Mouse (Mus musculus) kidney, embryonic 15.5 days (tissue): ENCODE results near the gene Spink2. TPM values are rescaled to one million over a fixed set of nuclear protein-coding genes. Genes with fewer than 3 reads are reported as not detected.
"Not testable (repeated sequence)": the region's sequence is repeated elsewhere in the genome, so short reads cannot be mapped to it uniquely, and the experiment has no call there.

Experiments used
- ATAC-seq: fragments of 200-750 bp; cut with Nextera tagmentation; replicated peaks from 2 replicates; pipeline ENCODE4 v1.8.0; 2017; ENCODE audit warnings: moderate TSS enrichment; ENCODE audit not compliant: low FRiP score
- H3K27ac ChIP-seq: fragments of 300-500 bp; sonication (generic); 2 replicates; pipeline ENCODE4 v1.5.1; 2015; ENCODE audit warnings: mild to moderate bottlenecking, inconsistent platforms
- H3K27me3 ChIP-seq: fragments of 300-500 bp; sonication (generic); 2 replicates; pipeline ENCODE4 v1.6.1; 2015; ENCODE audit warnings: inconsistent platforms
- H3K36me3 ChIP-seq: fragments of 300-500 bp; sonication (generic); 2 replicates; pipeline ENCODE4 v1.6.1; 2015; ENCODE audit warnings: inconsistent platforms
- H3K4me1 ChIP-seq: fragments of 300-500 bp; sonication (generic); 2 replicates; pipeline ENCODE4 v1.6.1; 2015; ENCODE audit warnings: inconsistent platforms
- H3K4me2 ChIP-seq: fragments of 300-500 bp; sonication (generic); 2 replicates; pipeline ENCODE4 v1.6.1; 2015; ENCODE audit warnings: moderate library complexity, mild to moderate bottlenecking, inconsistent platforms
- H3K4me3 ChIP-seq: fragments of 300-500 bp; sonication (generic); replicated peaks from 2 replicates; pipeline ENCODE4 v1.5.1; 2015; ENCODE audit warnings: mild to moderate bottlenecking, inconsistent platforms
- H3K9ac ChIP-seq: fragments of 300-500 bp; sonication (generic); 2 replicates; pipeline ENCODE4 v1.6.1; 2015; ENCODE audit warnings: mild to moderate bottlenecking, inconsistent platforms
- H3K9me3 ChIP-seq: fragments of 300-500 bp; sonication (generic); replicated peaks from 2 replicates; pipeline ENCODE4 v1.6.1; 2016; ENCODE audit warnings: inconsistent platforms
- WGBS: fragments of 180-500 bp; shearing (Covaris S2); methylation state at CpG from one replicate; pipeline ENCODE4 v1.1.7; 2015; ENCODE audit warnings: mixed read lengths; 5-methylcytosine and 5-hydroxymethylcytosine counted together
- polyA plus RNA-seq: library from polyadenylated mRNA; unstranded; fragments of >200 nt; fragmentation: Nextera tagmentation; extraction: Ambion mirVana; gene quantifications from 2 replicates; pipeline ENCODE4 v1.2.1, GENCODE M21; 2015

Gene Spink2
- polyA plus RNA-seq, 1 experiment from 2014 or later, result 2.1 TPM

- ATAC-seq, result no peak
- Histone ChIP-seq H3K27ac (no peak overlapping the region), H3K36me3 (no peaks in the 10 kb centered on the region), H3K4me3 (no peak overlapping the region), H3K9ac (no peak overlapping the region), H3K4me1 (no peaks in the 10 kb centered on the region), H3K9me3 (no peaks in the 10 kb centered on the region), H3K27me3 (no peaks in the 10 kb centered on the region), H3K4me2 (no peak overlapping the region)
- 80% methylated on average over 4 of the region's 4 CpGs for WGBS
These were observed 20.2 kb downstream of the Spink2 start for GRCm38 (mm10) chr5:77191106-77191505.

GRCm38 (mm10) chr5:77188738-77189137 lies 22.5 kb downstream of the Spink2 start:
- H3K4me2 ChIP-seq, result no peak overlapping the region
- H3K27ac ChIP-seq, result no peak overlapping the region
- 47% methylated on average over 3 of the region's 3 CpGs for WGBS
- no peaks in the 10 kb centered on the region for H3K9me3 ChIP-seq
- no peaks in the 10 kb centered on the region for H3K27me3 ChIP-seq
- H3K9ac ChIP-seq, result no peak overlapping the region
- no peak overlapping the region for H3K4me3 ChIP-seq
- H3K36me3 ChIP-seq, result no peaks in the 10 kb centered on the region
- no peaks in the 10 kb centered on the region for H3K4me1 ChIP-seq
- no peak for ATAC-seq

DNA sequence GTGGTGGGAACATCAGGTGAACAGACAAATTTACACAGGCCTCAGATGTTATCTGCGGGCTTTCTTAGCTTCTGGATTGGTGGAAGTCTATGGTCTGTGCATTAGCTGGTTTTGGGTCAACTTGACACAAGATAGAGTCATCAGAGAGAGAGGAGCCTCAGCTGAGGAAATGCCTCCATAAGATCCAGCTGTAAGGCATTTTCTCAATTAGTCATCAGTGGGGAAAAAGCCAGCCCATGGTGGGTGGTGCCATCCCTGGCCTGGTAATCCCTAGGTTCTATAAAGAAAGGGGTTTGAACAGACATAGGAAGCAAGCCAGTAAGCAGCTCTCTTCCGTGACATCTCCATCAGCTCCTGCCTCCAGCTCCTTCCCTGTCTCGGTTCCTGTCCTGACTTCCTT lies 25.9 kb downstream of the Spink2 start:
- peaks cover 7% of the 10 kb centered on the region for H3K27me3 ChIP-seq
- no peak for ATAC-seq
- no peak overlapping the region for H3K4me3 ChIP-seq
- H3K4me1 ChIP-seq, result no peaks in the 10 kb centered on the region
- H3K4me2 ChIP-seq, result no peak overlapping the region
- H3K9ac ChIP-seq, result no peak overlapping the region
- no peak overlapping the region for H3K27ac ChIP-seq
- no peaks in the 10 kb centered on the region for H3K36me3 ChIP-seq
- 91% methylated on average over 3 of the region's 3 CpGs for WGBS
- no peaks in the 10 kb centered on the region for H3K9me3 ChIP-seq

GRCm38 (mm10) chr5:77183876-77184275 lies 27.4 kb downstream of the Spink2 start:
- 67% methylated on average over 5 of the region's 5 CpGs for WGBS
- not testable (repeated sequence) for H3K36me3 ChIP-seq, H3K4me1 ChIP-seq, H3K27ac ChIP-seq, H3K4me2 ChIP-seq, H3K9ac ChIP-seq, H3K9me3 ChIP-seq, H3K4me3 ChIP-seq, ATAC-seq
- H3K27me3 ChIP-seq, result peaks cover 10% of the 10 kb centered on the region

GRCm38 (mm10) chr5:77183338-77183737 lies 27.9 kb downstream of the Spink2 start:
- Histone ChIP-seq H3K36me3 (no peaks in the 10 kb centered on the region), H3K4me3 (no peak overlapping the region), H3K4me1 (peaks cover 2% of the 10 kb centered on the region; the same call in 1 of the 2 replicates), H3K27me3 (peaks cover 10% of the 10 kb centered on the region), H3K4me2 (no peak overlapping the region), H3K27ac (no peak overlapping the region), H3K9me3 (no peaks in the 10 kb centered on the region), H3K9ac (no peak overlapping the region)
- ATAC-seq, result no peak
- 68% methylated on average over 1 of the region's 1 CpGs for WGBS

DNA sequence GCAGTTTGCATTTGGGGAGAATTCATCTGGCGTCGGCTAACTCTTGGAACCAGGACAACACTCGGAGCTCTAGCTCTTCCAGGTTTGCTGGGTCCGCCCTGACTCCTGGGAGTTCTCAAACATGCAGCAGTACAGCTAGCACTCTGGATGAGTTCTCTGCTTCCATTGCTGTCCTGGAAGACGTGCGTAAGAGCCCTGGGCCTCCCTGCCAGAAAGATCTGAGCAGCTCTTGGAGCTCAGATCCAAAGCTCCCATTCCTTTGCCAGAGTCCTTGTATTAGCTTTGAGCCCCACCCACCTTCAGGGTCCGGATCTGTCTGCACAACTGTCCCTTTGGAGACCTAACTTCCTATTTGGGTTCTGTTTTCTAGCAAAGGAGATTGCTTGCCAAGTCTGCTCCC lies 29.8 kb downstream of the Spink2 start:
- Histone ChIP-seq H3K4me2 (no peak overlapping the region), H3K27ac (no peak overlapping the region), H3K9me3 (no peaks in the 10 kb centered on the region), H3K9ac (no peak overlapping the region), H3K27me3 (peaks cover 10% of the 10 kb centered on the region), H3K4me3 (no peak overlapping the region), H3K36me3 (no peaks in the 10 kb centered on the region), H3K4me1 (peaks cover 10% of the 10 kb centered on the region)
- 77% methylated on average over 7 of the region's 7 CpGs for WGBS
- no peak for ATAC-seq

GRCm38 (mm10) chr5:77178976-77179375 lies 32.3 kb downstream of the Spink2 start:
- H3K27ac ChIP-seq, result no peak overlapping the region
- H3K27me3 ChIP-seq, result peaks cover 10% of the 10 kb centered on the region
- H3K36me3 ChIP-seq, result no peaks in the 10 kb centered on the region
- H3K4me3 ChIP-seq, result no peak overlapping the region
- H3K9ac ChIP-seq, result no peak overlapping the region
- H3K4me1 ChIP-seq, result peaks cover 10% of the 10 kb centered on the region
- H3K9me3 ChIP-seq, result no peaks in the 10 kb centered on the region
- ATAC-seq, result no peak
- H3K4me2 ChIP-seq, result no peak overlapping the region
- 83% methylated on average over 1 of the region's 1 CpGs for WGBS

- Histone ChIP-seq H3K4me3 (no peak overlapping the region), H3K4me2 (no peak overlapping the region), H3K4me1 (peaks cover 10% of the 10 kb centered on the region), H3K36me3 (no peaks in the 10 kb centered on the region), H3K9me3 (no peaks in the 10 kb centered on the region), H3K9ac (no peak overlapping the region), H3K27ac (peak overlapping the region; percentile 18; the same call in 1 of the 2 replicates), H3K27me3 (peaks cover 15% of the 10 kb centered on the region)
- WGBS, result 13% methylated on average over 9 of the region's 9 CpGs
- ATAC-seq, result peak; percentile 52
These were observed 33.3 kb downstream of the Spink2 start for GRCm38 (mm10) chr5:77178008-77178407.

DNA sequence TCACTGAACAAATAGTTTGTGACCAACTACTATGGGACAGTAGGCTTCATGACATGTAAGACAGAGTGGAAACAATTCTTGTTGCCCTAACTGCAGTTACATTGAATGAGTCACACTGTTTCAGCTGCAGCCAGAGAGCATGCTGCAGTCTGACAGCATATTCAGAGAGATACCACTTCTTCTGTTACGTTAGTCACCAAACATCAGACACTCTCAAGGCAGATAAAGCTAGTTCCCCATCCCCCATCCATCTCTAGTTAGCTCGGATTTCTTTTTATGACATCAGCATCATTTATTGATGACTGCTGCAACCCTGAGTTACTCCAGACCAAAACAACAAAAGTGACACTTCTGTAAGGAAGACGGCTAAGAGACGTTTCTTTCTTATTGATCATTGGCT lies 36.5 kb downstream of the Spink2 start:
- WGBS, result 57% methylated on average over 4 of the region's 4 CpGs
- H3K9ac ChIP-seq, result no peak overlapping the region

DNA sequence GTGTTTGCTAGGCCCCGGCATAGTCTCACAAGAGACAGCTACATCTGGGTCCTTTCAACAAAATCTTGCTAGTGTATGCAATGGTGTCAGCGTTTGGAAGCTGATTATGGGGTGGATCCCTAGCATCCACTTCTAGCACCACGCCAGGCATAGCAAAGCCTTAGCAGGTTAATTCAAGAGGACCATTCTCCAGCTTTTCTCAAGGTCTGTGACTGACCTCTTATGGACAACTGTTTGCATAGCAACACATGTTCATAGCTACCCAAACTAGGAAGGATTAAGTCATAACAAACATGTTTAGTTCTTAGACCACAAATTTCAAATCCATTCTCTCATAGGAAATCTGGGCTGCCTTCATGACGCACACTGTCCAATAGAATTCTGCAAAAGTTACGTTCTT lies 40.7 kb downstream of the Spink2 start:
- WGBS, result 61% methylated on average over 5 of the region's 5 CpGs
- Histone ChIP-seq H3K4me2 (no peak overlapping the region), H3K36me3 (no peaks in the 10 kb centered on the region), H3K4me3 (no peak overlapping the region), H3K27ac (no peak overlapping the region), H3K4me1 (0 out of 2 replicates have a peak, but pooled peaks cover 3% of the 10 kb centered on the region), H3K27me3 (0 out of 2 replicates have a peak, but pooled peaks cover 4% of the 10 kb centered on the region), H3K9me3 (no peaks in the 10 kb centered on the region), H3K9ac (no peak overlapping the region)
- no peak for ATAC-seq

More for the DNA sequence above, 36.5 kb downstream of the Spink2 start:
- H3K27ac ChIP-seq, result no peak overlapping the region
- no peak overlapping the region for H3K4me3 ChIP-seq
- H3K36me3 ChIP-seq, result no peaks in the 10 kb centered on the region
- peaks cover 10% of the 10 kb centered on the region for H3K4me1 ChIP-seq
- H3K4me2 ChIP-seq, result no peak overlapping the region
- 0 out of 2 replicates have a peak, but pooled peaks cover 4% of the 10 kb centered on the region for H3K27me3 ChIP-seq
- no peaks in the 10 kb centered on the region for H3K9me3 ChIP-seq
- ATAC-seq, result no peak

- Histone ChIP-seq H3K9ac (no peak overlapping the region), H3K4me1 (0 out of 2 replicates have a peak, but pooled peaks cover 5% of the 10 kb centered on the region), H3K4me3 (no peak overlapping the region), H3K36me3 (no peaks in the 10 kb centered on the region), H3K4me2 (no peak overlapping the region), H3K27ac (no peak overlapping the region), H3K27me3 (no peaks in the 10 kb centered on the region), H3K9me3 (no peaks in the 10 kb centered on the region)
- no peak for ATAC-seq
- 78% methylated on average over 22 of the region's 22 CpGs for WGBS
These were observed 43.8 kb downstream of the Spink2 start for GRCm38 (mm10) chr5:77167306-77167945.

DNA sequence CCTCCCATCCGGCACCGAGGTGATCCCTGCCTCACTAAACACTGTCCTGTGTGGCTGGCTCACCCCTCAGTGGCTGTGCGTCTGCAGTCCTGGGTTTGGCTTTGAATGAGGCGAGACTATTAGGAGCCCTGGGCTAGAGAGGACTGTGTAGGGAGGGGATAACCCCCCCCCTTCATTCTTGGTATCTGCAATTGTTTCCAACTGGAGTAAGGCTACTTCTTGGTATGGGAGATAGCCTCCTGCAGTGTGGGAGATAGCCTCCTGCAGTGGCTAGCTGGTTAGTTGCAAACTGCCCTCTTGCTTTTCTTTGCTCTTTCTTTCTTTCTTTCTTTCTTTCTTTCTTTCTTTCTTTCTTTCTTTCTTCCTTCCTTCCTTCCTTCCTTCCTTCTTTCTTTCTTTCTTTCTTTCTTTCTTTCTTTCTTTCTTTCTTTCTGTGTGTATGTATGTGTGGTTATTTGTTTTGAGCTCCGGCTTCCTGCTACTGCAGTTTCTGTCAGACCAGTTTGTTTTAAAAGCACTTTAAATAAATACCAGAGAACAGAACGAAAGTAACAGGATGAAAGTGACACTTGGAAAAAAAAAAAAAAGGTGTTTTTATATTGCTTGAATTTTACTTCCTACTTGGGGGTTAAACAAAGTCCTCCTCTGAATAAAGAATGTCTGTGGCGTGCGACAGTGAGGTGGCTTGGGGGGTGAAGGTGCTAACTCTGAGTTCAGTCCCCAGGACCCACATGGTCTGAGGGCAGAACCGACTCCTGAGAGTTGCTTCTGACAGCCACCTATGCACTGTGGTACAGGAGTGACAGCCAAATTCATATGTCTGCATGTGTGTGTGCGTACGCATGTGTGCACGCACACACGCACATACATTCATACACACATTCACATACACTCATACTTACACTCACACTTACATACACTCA lies 45.3 kb downstream of the Spink2 start:
- no peaks in the 10 kb centered on the region for H3K27me3 ChIP-seq
- 0 out of 2 replicates have a peak, but pooled peaks have one; percentile 40 for ATAC-seq
- H3K36me3 ChIP-seq, result no peaks in the 10 kb centered on the region
- H3K4me2 ChIP-seq, result no peak overlapping the region
- H3K27ac ChIP-seq, result no peak overlapping the region
- no peak overlapping the region for H3K9ac ChIP-seq
- 0 out of 2 replicates have a peak, but pooled peaks cover 5% of the 10 kb centered on the region for H3K4me1 ChIP-seq
- H3K9me3 ChIP-seq, result no peaks in the 10 kb centered on the region
- H3K4me3 ChIP-seq, result no peak overlapping the region
- WGBS, result 60% methylated on average over 13 of the region's 13 CpGs
